Mouse (Mus musculus) neural tube, embryonic 14.5 days (tissue): ENCODE data around the gene Rnf123. TPM values are rescaled to one million over a fixed set of nuclear protein-coding genes. Genes with fewer than 3 reads are reported as not detected.
"Not testable (repeated sequence)": the region's sequence is repeated elsewhere in the genome, so short reads cannot be mapped to it uniquely, and the experiment has no call there.

Experiments used
- ATAC-seq: fragments of 200-750 bp; cut with Nextera tagmentation; 2 replicates; pipeline ENCODE4 v1.8.0; 2017; ENCODE audit warnings: low read depth, mild to moderate bottlenecking, moderate TSS enrichment, moderate library complexity
- H3K27ac ChIP-seq: fragments of 300-500 bp; sonication (generic); 2 replicates; pipeline ENCODE4 v1.5.1; 2014; ENCODE audit warnings: low read depth, mild to moderate bottlenecking, control low read depth, low read length, moderate library complexity, mixed read lengths
- H3K27me3 ChIP-seq: fragments of 300-500 bp; sonication (generic); 2 replicates; pipeline ENCODE4 v1.6.1; 2014; ENCODE audit warnings: low read length; ENCODE audit not compliant: control insufficient read depth, insufficient read depth
- H3K36me3 ChIP-seq: fragments of 300-500 bp; sonication (generic); 2 replicates; pipeline ENCODE4 v1.6.1; 2014; ENCODE audit warnings: low read length, mixed read lengths; ENCODE audit not compliant: control insufficient read depth, insufficient read depth
- H3K4me1 ChIP-seq: fragments of 300-500 bp; sonication (generic); 2 replicates; pipeline ENCODE4 v1.6.1; 2014; ENCODE audit warnings: low read length; ENCODE audit not compliant: control insufficient read depth, insufficient read depth
- H3K4me2 ChIP-seq: fragments of 300-500 bp; sonication (generic); 2 replicates; pipeline ENCODE4 v1.6.1; 2014; ENCODE audit warnings: mild to moderate bottlenecking, low read depth, low read length, control low read depth
- H3K4me3 ChIP-seq: fragments of 300-500 bp; sonication (generic); 2 replicates; pipeline ENCODE4 v1.5.1; 2014; ENCODE audit warnings: low read depth, low read length, control low read depth, mixed read lengths
- H3K9ac ChIP-seq: fragments of 300-500 bp; sonication (generic); replicated peaks from 2 replicates; pipeline ENCODE4 v1.6.1; 2014; ENCODE audit warnings: low read depth, mild to moderate bottlenecking, control low read depth, low read length, mixed read lengths
- H3K9me3 ChIP-seq: fragments of 300-500 bp; sonication (generic); 2 replicates; pipeline ENCODE4 v1.6.1; 2016; ENCODE audit warnings: low read length; ENCODE audit not compliant: control insufficient read depth
- WGBS: fragments of 180-500 bp; shearing (Covaris S2); extraction: QIAGEN DNeasy Blood & Tissue Kit; methylation state at CpG from one replicate; pipeline ENCODE4 v1.1.7; 2014; 5-methylcytosine and 5-hydroxymethylcytosine counted together
- polyA plus RNA-seq: library from polyadenylated mRNA; unstranded; fragments of >200 nt; fragmentation: Nextera tagmentation; extraction: Ambion mirVana; gene quantifications from 2 replicates; pipeline ENCODE4 v1.2.1, GENCODE M21; 2014

The Rnf123 gene
- polyA plus RNA-seq, 1 experiment from 2014 or later, result 47.7 TPM

- Histone ChIP-seq H3K9ac (no peak overlapping the region), H3K4me1 (peaks cover 8% of the 10 kb centered on the region), H3K9me3 (no peaks in the 10 kb centered on the region), H3K27ac (no peak overlapping the region), H3K4me2 (no peak overlapping the region), H3K27me3 (no peaks in the 10 kb centered on the region), H3K4me3 (no peak overlapping the region), H3K36me3 (peaks cover 44% of the 10 kb centered on the region)
- ATAC-seq, result no peak
- WGBS, result 94% methylated on average over 8 of the region's 8 CpGs
Observed at GRCm38 (mm10) chr9:108044751-108045492, 38.2 kb downstream of the Rnf123 start.

GRCm38 (mm10) chr9:108035331-108036156 is 47.6 kb downstream of the Rnf123 start:
- WGBS, result 100% methylated on average over 2 of the region's 2 CpGs
- no peak for ATAC-seq
- Histone ChIP-seq H3K36me3 (peaks cover 27% of the 10 kb centered on the region), H3K27ac (no peak overlapping the region), H3K4me3 (no peak overlapping the region), H3K4me2 (no peak overlapping the region), H3K9me3 (no peaks in the 10 kb centered on the region), H3K4me1 (no peaks in the 10 kb centered on the region), H3K27me3 (no peaks in the 10 kb centered on the region), H3K9ac (no peak overlapping the region)

GRCm38 (mm10) chr9:108032126-108032525 is 51.0 kb downstream of the Rnf123 start:
- H3K27ac ChIP-seq, result no peak overlapping the region
- no peaks in the 10 kb centered on the region for H3K4me1 ChIP-seq
- no peak overlapping the region for H3K4me2 ChIP-seq
- WGBS, result 96% methylated on average over 5 of the region's 5 CpGs
- H3K27me3 ChIP-seq, result no peaks in the 10 kb centered on the region
- H3K9ac ChIP-seq, result no peak overlapping the region
- no peak for ATAC-seq
- no peaks in the 10 kb centered on the region for H3K9me3 ChIP-seq
- H3K4me3 ChIP-seq, result no peak overlapping the region
- H3K36me3 ChIP-seq, result peaks cover 19% of the 10 kb centered on the region

GRCm38 (mm10) chr9:108027867-108028266 is 55.3 kb downstream of the Rnf123 start:
- peaks cover 19% of the 10 kb centered on the region for H3K36me3 ChIP-seq
- ATAC-seq, result no peak

GRCm38 (mm10) chr9:108026584-108026983 is 56.6 kb downstream of the Rnf123 start:
- Histone ChIP-seq H3K36me3 (peaks cover 14% of the 10 kb centered on the region), H3K27ac (no peak overlapping the region), H3K9ac (no peak overlapping the region), H3K4me1 (no peaks in the 10 kb centered on the region), H3K4me2 (no peak overlapping the region), H3K9me3 (no peaks in the 10 kb centered on the region), H3K4me3 (no peak overlapping the region), H3K27me3 (no peaks in the 10 kb centered on the region)
- WGBS, result 92% methylated on average over 3 of the region's 3 CpGs
- ATAC-seq, result no peak

More at GRCm38 (mm10) chr9:108027867-108028266, 55.3 kb downstream of the Rnf123 start:
- Histone ChIP-seq H3K27ac (no peak overlapping the region), H3K4me2 (no peak overlapping the region), H3K9me3 (no peaks in the 10 kb centered on the region), H3K4me3 (no peak overlapping the region), H3K4me1 (no peaks in the 10 kb centered on the region), H3K27me3 (no peaks in the 10 kb centered on the region), H3K9ac (no peak overlapping the region)
- WGBS, result 98% methylated on average over 3 of the region's 3 CpGs

GRCm38 (mm10) chr9:108023216-108023615 is 59.9 kb downstream of the Rnf123 start:
- no peak overlapping the region for H3K4me3 ChIP-seq
- no peak overlapping the region for H3K9ac ChIP-seq
- 87% methylated on average over 3 of the region's 3 CpGs for WGBS
- no peaks in the 10 kb centered on the region for H3K9me3 ChIP-seq
- H3K36me3 ChIP-seq, result peaks cover 14% of the 10 kb centered on the region
- H3K4me1 ChIP-seq, result no peaks in the 10 kb centered on the region
- H3K4me2 ChIP-seq, result no peak overlapping the region
- no peaks in the 10 kb centered on the region for H3K27me3 ChIP-seq
- no peak for ATAC-seq
- no peak overlapping the region for H3K27ac ChIP-seq

- H3K4me3 ChIP-seq, result no peak overlapping the region
- ATAC-seq, result no peak
- H3K4me1 ChIP-seq, result no peaks in the 10 kb centered on the region
- H3K4me2 ChIP-seq, result no peak overlapping the region
- no peak overlapping the region for H3K27ac ChIP-seq
- H3K9me3 ChIP-seq, result no peaks in the 10 kb centered on the region
- WGBS, result 94% methylated on average over 1 of the region's 1 CpGs
- no peaks in the 10 kb centered on the region for H3K27me3 ChIP-seq
- no peak overlapping the region for H3K9ac ChIP-seq
- peaks cover 8% of the 10 kb centered on the region; the same call in 1 of the 2 replicates for H3K36me3 ChIP-seq
Observed at GRCm38 (mm10) chr9:108020741-108021140, 62.4 kb downstream of the Rnf123 start.

- H3K27ac ChIP-seq, result no peak overlapping the region
- 79% methylated on average over 3 of the region's 3 CpGs for WGBS
- H3K4me3 ChIP-seq, result no peak overlapping the region
- H3K36me3 ChIP-seq, result no peaks in the 10 kb centered on the region
- no peaks in the 10 kb centered on the region for H3K27me3 ChIP-seq
- H3K4me2 ChIP-seq, result no peak overlapping the region
- no peaks in the 10 kb centered on the region for H3K4me1 ChIP-seq
- H3K9ac ChIP-seq, result no peak overlapping the region
- no peak for ATAC-seq
- H3K9me3 ChIP-seq, result no peaks in the 10 kb centered on the region
Observed at GRCm38 (mm10) chr9:108017127-108017526, 66.0 kb downstream of the Rnf123 start.

GRCm38 (mm10) chr9:108013577-108013976 is 69.6 kb downstream of the Rnf123 start:
- H3K27ac ChIP-seq, H3K4me1 ChIP-seq, H3K9me3 ChIP-seq, H3K4me3 ChIP-seq, H3K9ac ChIP-seq, H3K4me2 ChIP-seq, H3K27me3 ChIP-seq, ATAC-seq, H3K36me3 ChIP-seq: not testable (repeated sequence)
- WGBS, result 100% methylated on average over 2 of the region's 2 CpGs
